1 mouse cellular context compared by ENCODE assay signal in the genomic region with DNA sequence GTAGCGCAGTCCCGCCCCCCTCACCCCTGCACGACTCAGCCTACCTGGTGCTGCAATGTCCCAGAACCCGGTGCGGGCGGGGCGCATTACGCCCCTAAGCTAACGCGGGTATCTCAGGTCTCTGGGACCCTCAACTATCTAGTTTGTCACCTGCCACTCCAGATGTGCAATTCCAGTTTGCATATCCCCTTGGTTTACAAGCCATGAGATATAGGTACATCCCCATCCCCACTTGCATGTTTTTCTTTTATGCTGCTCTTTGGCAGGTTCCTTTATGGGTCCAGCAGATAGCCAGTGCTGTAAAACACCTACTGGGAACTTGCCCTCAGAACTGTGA.
TF ChIP-seq lines count a peak whose summit lies in the region.

No protein-coding gene starts in this region.

TF ChIP-seq in ES-E14, 5 proteins besides CTCF, POLR2A, EP300 and RAD21:
- no peak for TF ChIP-seq ZNF384 (IDR thresholded peaks at IDR 0.05; ENCODE audit: low read depth, low read length)
- TF ChIP-seq ZC3H11A (IDR thresholded peaks at IDR 0.05; ENCODE audit: borderline replicate concordance, low read depth, low read length), result no peak
- no peak for TF ChIP-seq MAFK (IDR thresholded peaks at IDR 0.05; ENCODE audit: insufficient read depth, low read depth, low read length)
- TF ChIP-seq HCFC1 (IDR thresholded peaks at IDR 0.05; ENCODE audit: borderline replicate concordance, insufficient read depth, low read length), result no peak
- no peak for TF ChIP-seq CHD2 (IDR thresholded peaks at IDR 0.05; ENCODE audit: low read depth, low read length)
